Mouse (Mus musculus) monocyte, adult 2 months (primary cell): ENCODE data around the gene Pde1c.

Source experiments
- DNase-seq, 2 experiments: peaks; one replicate each; pipeline ENCODE4 v3.0.0; 2022; ENCODE audit warnings: low spot score in 2 of 2, low read depth in 1 of 2

Gene Pde1c

DNA sequence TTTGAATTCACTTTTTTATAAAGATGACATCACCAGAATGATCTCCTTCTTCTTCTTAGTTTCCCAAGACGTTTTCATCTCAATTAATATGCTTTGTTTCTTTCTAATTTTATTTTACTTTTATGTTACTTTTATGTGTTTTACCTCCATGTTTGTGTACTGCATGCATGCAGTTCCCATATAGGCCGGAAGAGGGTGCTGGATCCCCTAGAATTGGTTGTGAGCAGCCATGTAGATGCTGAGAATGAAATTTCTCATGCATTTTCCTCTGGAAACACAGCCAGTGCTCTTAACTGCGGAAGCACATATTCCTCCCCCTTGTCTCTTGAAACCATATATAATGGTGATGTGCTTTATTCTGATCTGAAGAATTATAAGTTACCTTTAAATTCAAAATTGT is 110.8 kb downstream of the Pde1c start:
- DNase-seq: no peak

- no peak for DNase-seq
Observed at GRCm38 (mm10) chr6:56447917-56448316, 121.0 kb downstream of the Pde1c start.

GRCm38 (mm10) chr6:56441501-56441900 is 127.4 kb downstream of the Pde1c start:
- DNase-seq: no peak

DNA sequence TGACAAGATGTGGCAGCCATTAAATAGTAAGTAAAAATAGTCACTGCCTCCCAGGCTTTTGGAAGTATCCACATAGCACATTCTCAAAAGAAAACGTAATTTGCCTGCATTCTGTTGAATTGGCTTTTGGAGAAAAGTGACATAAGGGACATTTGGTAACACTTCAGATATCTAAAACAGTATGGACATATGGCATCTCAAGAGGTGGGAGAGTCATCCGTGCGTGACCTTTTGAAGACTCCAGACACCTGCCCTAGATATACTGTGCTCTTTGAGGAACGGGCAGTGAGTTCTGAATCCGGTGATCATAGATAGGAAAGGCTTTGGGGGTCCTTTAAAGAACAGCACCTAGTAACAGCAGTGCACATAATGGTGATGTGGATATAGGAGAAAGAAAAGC is 143.1 kb downstream of the Pde1c start:
- no peak for DNase-seq

DNA sequence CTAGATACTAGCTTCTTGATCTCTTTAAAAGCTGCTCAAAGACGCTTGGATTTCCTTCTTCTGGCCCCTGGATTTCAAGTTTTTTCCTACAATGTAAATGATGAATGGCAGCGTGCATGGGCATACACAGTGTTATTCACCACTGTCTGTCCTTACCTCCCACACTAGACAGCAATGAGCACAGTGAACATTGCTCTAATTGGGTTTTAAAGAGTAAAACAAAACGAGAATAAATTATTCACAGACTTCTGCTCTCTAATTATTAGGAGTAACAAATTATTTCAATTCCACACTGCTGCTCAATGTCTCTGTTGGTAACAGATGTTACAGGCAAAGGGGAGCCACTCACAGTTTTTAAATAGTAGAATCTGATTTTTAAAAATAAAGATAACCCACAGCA is 146.0 kb downstream of the Pde1c start:
- no peak for DNase-seq

DNA sequence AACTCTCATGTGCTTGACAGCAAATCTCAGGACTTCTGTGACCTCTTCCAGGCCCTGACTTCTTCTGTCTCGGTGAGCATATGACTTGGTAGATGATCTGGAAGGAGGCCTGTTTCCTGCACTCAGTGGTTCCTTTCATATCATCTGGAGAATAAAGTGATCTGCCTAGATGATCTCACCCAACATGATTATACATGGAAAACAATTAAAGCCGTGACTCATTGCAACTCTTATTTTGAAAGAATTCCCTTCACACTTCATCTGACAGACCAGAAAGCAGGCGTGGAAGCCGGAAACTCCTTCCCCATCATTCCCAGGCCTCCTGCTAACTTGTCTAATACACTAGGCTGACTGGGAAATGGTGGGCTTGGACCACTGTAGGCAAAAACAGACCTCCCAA is 152.7 kb downstream of the Pde1c start:
- DNase-seq: no peak

GRCm38 (mm10) chr6:56389178-56389577 is 179.7 kb downstream of the Pde1c start:
- DNase-seq: no peak

GRCm38 (mm10) chr6:56376359-56376758 is 192.5 kb downstream of the Pde1c start:
- no peak for DNase-seq

DNA sequence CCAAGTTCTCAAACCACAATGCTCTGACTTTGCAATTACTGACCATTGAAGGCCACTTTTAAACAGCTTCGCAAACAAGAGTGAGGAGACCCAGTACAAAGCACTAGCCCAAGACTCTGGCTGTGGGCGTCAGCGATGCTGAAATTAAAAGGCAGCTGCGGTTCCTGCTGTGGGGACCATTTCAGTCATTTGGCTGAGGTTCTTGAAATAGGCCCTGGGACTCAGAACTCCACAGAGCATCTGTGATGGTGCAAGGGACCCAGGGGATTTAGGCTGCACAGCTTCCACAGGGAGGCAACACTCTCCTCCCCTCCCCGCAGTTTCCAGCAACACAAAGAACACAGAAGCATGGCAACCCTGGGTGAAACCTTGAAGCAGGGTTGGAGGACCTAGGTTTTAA is 194.7 kb downstream of the Pde1c start:
- DNase-seq: no peak

DNA sequence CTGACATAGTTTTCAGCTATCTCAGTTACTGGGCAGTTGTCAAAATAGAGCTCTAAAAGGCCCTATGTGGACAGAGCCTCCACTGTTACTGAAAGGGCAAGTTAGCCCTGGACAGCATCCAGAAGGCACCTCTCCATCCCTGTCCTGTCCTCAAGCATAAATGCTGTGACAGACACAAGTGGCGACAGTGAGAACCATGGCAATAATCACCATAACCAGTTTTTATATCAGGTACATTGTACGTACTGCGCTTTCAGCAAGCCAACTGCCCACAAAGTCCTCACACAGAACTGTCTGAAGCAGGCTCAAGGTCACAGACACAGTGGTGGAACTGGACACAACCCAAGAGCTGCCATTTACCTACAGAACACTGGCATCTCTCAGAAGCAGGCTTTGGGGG is 195.2 kb downstream of the Pde1c start:
- no peak for DNase-seq

DNA sequence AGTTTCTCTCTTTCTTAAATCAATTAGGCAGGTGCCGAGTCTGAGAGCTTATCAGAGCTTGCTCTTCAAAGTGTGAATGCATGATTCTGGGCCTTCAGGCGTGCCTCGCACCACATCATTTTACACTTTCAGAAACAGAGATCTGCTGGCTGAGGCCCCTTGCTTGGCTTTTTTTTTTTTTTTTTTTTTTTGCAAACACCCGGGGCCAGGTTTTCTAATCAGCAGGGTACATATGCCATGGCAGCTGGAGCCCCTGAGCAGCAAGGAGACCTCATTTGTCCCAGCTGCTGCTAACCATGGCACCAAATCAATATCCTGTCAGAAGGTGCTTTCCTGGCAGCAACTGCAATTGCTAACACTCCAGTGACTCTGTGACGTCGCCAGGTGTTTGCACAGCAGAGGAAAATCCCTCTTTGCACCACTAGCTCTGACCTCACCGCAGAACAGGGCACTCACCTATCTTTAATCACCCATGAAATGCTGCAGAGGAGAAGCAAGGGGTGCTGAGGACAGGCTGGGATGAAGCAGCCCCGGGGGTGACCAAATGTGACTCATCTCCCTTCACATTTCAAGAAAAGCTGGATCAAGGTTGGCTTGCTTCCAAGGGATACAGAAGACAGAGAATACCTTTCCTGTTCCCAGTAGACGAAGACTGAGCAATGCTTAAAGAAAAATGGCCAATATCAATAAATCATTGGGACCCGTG is 195.7 kb downstream of the Pde1c start:
- no peak for DNase-seq

DNA sequence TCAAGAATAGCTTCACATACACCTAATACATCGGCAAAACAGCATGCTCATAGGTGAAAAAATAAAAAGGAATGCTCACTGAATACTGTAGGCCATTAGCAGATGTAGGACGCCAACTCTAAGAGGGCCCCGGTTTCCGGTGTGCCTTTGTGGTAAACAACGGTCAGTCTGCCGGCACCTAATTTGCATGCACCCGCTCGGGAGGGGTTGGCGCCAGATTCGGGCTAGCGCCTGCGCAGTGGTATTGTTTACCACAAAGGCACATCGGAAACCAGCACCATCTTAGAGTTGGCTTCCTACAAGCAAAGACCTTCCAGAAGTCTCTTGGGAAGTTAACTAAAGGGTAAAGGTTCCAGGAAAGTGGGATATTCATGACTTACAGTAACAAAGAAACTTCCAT is 199.4 kb downstream of the Pde1c start:
- no peak for DNase-seq

GRCm38 (mm10) chr6:56368116-56368515 is 200.8 kb downstream of the Pde1c start:
- DNase-seq: no peak

DNA sequence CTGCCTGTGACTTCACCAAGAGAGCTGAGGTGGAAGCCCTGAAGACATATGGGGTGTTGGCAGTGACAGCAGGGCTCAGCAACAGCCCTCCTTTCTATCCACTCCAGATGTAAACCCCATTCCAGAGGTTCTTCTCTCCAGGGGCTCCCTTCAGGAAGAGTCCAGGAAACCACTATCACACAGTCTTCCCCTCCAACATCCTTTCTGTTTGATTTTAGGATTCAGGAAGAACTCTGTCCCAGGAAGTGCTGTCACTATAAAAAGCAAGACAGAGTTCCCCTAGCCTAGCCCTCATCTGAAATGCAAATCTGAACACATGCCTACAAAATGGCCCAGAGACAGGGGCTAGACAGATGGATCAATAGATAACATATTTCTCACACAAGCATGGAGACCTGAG is 201.6 kb downstream of the Pde1c start:
- no peak for DNase-seq

DNA sequence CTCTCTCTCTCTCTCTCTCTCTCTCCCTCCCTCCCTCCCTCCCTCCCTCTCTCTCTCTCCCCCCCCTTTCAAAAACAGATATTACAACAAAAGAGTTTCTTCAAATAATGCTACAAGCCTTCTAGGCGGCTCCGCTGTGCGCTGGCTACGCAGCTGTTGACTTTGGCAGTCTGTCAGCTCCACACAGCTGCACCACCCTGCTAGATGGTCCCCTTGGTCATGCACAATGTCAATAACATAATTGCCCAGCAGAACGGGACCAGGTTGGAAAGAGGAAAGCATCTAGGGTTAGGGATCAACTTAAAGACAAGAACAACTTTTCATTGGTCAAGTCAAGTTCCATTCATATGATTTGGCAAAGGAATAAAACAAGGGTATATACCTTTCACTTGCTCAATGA is 206.3 kb downstream of the Pde1c start:
- DNase-seq: no peak

DNA sequence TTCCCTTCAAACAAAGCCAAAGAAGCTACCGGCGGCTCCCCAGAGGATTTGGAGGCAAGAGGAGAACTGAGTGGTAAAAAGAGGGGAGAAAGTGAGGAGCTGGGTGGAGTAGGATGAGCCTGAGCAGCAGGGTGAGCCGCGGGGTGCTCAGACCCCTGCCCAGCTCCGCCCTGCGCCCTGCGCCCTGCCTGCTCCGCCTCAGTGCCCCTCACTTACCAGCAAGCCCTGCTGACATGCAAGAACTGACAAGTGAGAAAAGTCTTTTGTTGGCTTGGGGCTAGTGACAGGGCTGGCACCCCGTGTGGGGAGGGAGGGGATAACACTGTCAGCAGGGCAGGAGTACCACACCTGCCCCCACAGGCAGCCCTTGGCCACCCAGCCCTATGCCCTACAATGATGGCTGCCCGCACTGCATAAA is 206.8 kb downstream of the Pde1c start:
- no peak for DNase-seq

- DNase-seq: no peak
Observed at GRCm38 (mm10) chr6:56361348-56362127, 207.4 kb downstream of the Pde1c start.

DNA sequence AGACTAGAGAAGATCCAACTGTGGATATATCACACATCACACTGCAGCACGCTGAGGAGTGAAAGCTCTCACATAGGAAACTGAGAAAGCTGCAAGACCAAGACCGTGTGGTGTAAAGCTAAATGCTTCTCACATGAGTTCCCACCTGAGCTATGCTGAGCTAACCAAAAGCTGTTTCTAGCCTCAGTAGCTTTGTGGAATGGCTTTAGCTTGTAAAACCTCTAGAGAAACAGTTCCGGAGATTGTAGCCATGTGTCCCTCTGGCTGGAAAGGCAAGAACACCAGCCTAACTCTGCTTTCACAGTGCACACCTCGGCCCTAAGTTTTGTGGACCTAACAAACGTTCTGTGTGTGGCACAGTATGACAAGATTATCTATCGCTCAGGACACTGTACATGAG is 208.8 kb downstream of the Pde1c start:
- no peak for DNase-seq

DNA sequence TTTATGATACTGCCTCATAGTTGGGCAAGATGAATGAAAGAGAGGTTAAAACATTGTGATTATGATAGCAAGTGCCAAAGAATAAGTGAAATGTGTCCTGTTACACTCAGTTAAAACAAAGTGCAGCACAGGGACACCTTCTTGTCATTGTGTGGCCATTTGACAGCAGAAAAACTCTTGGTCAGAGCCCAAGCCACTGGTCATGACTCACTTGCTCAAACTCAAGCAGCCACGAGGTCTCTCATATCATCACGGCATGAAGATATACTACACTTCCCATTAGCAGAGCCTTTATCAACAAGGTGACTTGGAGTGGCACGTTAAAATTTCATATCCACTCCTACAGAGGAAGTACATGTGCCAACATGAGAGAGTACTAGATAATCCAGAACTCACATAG is 209.8 kb downstream of the Pde1c start:
- DNase-seq: no peak

DNA sequence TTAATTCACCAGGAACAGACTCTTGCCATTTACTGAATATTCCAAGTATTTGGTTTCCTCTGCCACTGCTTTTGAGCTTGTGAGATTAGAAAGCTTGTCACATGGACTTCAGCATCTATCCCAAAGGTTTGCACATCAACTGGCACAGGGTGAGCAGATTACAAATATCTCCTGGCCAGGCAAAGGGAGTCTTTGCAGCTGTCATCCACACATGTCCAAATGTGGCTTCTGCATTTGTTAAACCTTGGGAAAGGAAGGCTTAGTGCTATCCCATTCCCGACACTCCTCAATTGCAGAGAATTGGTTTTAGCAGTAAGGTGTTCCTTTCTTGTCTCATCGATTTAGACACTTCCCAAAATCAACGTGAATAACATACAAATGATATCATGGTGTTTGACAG is 221.7 kb downstream of the Pde1c start:
- DNase-seq: no peak

DNA sequence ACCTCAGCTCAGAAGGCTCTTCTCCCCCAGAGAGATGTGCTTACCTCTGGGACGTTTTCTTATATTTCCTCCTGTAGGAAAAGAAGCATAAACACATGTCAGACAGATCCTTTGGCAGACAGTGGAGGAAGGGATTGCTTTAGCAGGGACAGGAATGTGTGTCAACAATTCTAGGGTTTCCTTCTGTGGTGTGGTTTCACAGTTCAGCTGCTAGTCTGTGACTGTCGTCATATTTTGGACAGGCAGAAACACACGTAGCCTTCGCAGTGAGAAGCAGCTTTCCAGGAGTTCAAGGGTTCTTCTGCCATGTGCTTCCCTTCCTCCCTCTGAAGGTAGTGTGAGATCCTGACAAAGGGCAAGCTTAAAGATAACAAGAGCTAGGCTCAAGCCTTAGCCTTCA is 223.8 kb downstream of the Pde1c start:
- DNase-seq: no peak

DNA sequence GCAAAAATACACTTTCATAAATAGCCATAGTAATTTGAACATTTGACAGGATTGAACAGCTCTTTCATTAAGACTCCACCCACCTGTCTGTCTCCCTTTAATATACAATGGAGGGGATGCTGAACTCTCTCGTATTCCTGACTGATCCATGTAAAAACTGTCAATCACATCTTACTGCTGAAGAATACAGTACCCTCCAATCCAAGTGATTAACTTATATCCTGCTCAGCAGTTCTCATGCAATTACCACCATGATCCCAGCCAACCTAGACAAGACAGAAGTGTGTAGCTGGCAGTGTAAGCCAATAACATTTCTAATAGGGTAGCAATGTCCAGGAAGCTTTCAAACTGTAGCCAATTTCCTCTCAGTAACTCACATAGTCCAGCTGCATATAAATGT is 226.9 kb downstream of the Pde1c start:
- DNase-seq: no peak
